Mouse (Mus musculus) C2C12 (cell line): ENCODE measurements around the gene Gm813. TPM values are rescaled to one million over a fixed set of nuclear protein-coding genes. Genes with fewer than 3 reads are reported as not detected.

ENCODE experiments used
- H3K27me3 ChIP-seq: one replicate; pipeline ENCODE4 v1.6.1; 2011; ENCODE audit not compliant: control insufficient read depth, insufficient read depth, insufficient read length
- H3K36me3 ChIP-seq: one replicate; pipeline ENCODE4 v1.6.1; 2011; ENCODE audit not compliant: control insufficient read depth, insufficient read depth
- H3K4me3 ChIP-seq: one replicate; pipeline ENCODE4 v1.5.1; 2011; ENCODE audit warnings: mild to moderate bottlenecking, control low read depth; ENCODE audit not compliant: poor library complexity, insufficient read depth, severe bottlenecking
- H3K79me2 ChIP-seq: one replicate; pipeline ENCODE4 v1.6.1; 2011; ENCODE audit not compliant: control insufficient read depth, insufficient read depth
- H3K79me3 ChIP-seq: one replicate; pipeline ENCODE4 v1.6.1; 2011; ENCODE audit warnings: low read depth, control low read depth
- H3ac ChIP-seq: one replicate; pipeline ENCODE3; 2011; ENCODE audit warnings: low read depth; ENCODE audit not compliant: control insufficient read depth, insufficient read length
- CEBPB ChIP-seq: IDR thresholded peaks from one replicate; pipeline ENCODE4 v1.6.1; 2011; ENCODE audit warnings: low read depth, mild to moderate bottlenecking, control low read depth, moderate library complexity
- CTCF ChIP-seq: IDR thresholded peaks from one replicate; pipeline ENCODE4 v1.5.1; 2011; ENCODE audit not compliant: control insufficient read depth, insufficient read depth, insufficient read length
- FOSL1 ChIP-seq: IDR thresholded peaks from one replicate; pipeline ENCODE4 v1.8.0; 2011; ENCODE audit warnings: mild to moderate bottlenecking, low read length; ENCODE audit not compliant: poor library complexity, insufficient read depth, severe bottlenecking
- MAX ChIP-seq: IDR thresholded peaks from one replicate; pipeline ENCODE4 v1.6.1; 2011; ENCODE audit warnings: mild to moderate bottlenecking, control low read depth
- MYOD1 ChIP-seq: IDR thresholded peaks from one replicate; pipeline ENCODE4 v1.6.1; 2011; ENCODE audit warnings: low read depth; ENCODE audit not compliant: control insufficient read depth, insufficient read length
- MYOG ChIP-seq: IDR thresholded peaks from one replicate; pipeline ENCODE4 v1.6.1; 2011; ENCODE audit not compliant: control insufficient read depth, insufficient read length; ENCODE audit errors: extremely low read depth
- USF1 ChIP-seq: IDR thresholded peaks from one replicate; pipeline ENCODE4 v1.6.1; 2011; ENCODE audit warnings: low read depth, mild to moderate bottlenecking, control low read depth, moderate library complexity
- polyA plus RNA-seq: library from polyadenylated mRNA; unstranded; fragments of >200 nt; fragmentation: generic; extraction: Trizol; gene quantifications from one replicate; pipeline ENCODE4 v1.2.1, GENCODE M21; 2012; ENCODE audit warnings: missing spikeins

Gm813 gene
- polyA plus RNA-seq, 1 experiment = not detected

DNA sequence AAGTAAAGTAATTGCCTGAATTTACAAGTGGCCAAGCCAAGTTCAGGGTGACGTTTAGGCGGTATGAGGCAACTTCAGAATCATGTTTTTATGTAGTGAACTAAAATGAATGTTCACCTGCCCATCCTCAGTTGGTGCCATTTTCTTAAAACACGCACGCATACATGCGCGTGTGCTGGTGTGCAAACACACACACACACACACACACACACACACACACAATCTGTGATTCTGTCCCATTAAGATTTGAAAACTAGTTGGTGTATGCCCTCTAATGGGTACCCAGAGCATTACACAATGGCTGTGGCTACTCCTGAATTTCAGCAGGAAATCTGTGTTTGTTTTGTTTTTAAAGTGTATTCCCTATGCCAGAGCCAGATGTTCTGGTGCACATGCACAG lies 7.2 kb upstream of the Gm813 start:
- Histone ChIP-seq H3K79me2 (no peaks in the 10 kb centered on the region), H3K36me3 (no peaks in the 10 kb centered on the region), H3K4me3 (no peak overlapping the region), H3ac (no peak overlapping the region), H3K27me3 (no peaks in the 10 kb centered on the region), H3K79me3 (no peaks in the 10 kb centered on the region)
- TF ChIP-seq MYOG = no peak
- no peak for TF ChIP-seq FOSL1

DNA sequence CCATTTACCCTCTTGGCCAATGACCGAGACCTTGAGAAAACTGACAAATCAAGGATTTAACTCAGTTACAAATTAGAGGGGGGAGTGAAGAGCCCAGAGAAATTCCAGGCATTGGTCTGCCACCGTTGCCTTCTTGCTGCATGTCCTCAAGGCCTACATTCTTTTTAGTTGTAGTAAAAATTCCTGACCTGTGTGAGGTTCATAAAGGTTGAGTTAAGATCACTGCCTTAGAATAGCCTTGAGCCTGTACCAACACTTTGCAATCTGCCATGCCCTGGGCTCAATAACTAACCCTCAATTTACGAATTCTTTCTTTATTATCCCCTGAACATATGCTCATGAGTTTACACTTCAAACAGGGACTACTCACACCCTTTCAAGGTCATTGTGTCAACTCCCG lies 6.3 kb upstream of the Gm813 start:
- Histone ChIP-seq H3K79me2 (no peaks in the 10 kb centered on the region), H3K4me3 (no peak overlapping the region), H3K79me3 (no peaks in the 10 kb centered on the region), H3K27me3 (no peaks in the 10 kb centered on the region), H3ac (no peak overlapping the region), H3K36me3 (no peaks in the 10 kb centered on the region)
- TF ChIP-seq MYOG = no peak

DNA sequence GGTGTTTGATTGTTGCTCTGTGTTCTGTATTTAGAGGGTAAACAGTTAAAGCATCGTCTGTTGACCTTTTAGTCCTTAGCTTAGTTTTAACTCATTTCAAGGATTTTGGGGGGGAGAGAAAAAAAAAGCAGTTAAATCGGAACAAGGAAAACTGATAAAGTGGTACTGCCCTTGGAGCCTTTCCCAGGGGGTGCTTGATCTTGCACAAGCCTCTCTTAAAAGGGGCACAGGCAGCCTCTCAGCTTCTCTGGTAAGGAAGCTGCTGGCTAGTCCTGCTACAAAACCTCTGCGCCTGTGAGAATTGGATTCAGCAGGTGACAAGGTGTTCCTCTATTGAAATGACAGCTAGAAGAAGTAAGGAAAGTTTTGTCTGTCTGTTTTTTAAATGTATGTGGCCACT lies 5.6 kb upstream of the Gm813 start:
- Histone ChIP-seq H3K4me3 (no peak overlapping the region), H3K27me3 (no peaks in the 10 kb centered on the region), H3ac (no peak overlapping the region), H3K36me3 (no peaks in the 10 kb centered on the region), H3K79me3 (no peaks in the 10 kb centered on the region), H3K79me2 (no peaks in the 10 kb centered on the region)
- no peak for TF ChIP-seq MYOG
- no peak for TF ChIP-seq CEBPB
- TF ChIP-seq MAX = no peak
- no peak for TF ChIP-seq MYOD1
- TF ChIP-seq CTCF = no peak
- TF ChIP-seq FOSL1 = no peak

DNA sequence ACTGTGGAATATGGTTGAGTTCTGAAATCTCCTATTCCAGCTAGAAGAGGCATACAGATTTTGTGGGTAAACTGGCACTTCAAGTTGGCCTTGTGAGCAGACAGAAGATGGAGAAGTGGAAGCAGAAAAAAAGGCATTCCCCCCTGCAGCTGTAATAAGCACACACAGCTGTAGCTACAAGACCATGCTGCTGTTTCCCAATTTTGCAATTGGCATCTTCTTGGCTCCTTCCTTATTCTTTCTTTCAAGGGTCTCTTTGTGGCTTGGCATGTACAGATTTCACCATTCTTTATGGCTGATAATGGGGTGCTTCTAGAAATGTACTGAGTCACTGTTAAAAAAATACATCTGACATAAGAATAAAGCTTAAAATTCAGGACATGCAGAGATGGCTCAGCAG lies 568 bp upstream of the Gm813 start:
- H3K79me3 ChIP-seq = no peaks in the 10 kb centered on the region
- no peak overlapping the region for H3ac ChIP-seq
- no peaks in the 10 kb centered on the region for H3K27me3 ChIP-seq
- no peaks in the 10 kb centered on the region for H3K36me3 ChIP-seq
- TF ChIP-seq CEBPB = no peak
- no peak for TF ChIP-seq MYOG
- TF ChIP-seq CTCF = no peak
- no peaks in the 10 kb centered on the region for H3K79me2 ChIP-seq
- no peak overlapping the region for H3K4me3 ChIP-seq

DNA sequence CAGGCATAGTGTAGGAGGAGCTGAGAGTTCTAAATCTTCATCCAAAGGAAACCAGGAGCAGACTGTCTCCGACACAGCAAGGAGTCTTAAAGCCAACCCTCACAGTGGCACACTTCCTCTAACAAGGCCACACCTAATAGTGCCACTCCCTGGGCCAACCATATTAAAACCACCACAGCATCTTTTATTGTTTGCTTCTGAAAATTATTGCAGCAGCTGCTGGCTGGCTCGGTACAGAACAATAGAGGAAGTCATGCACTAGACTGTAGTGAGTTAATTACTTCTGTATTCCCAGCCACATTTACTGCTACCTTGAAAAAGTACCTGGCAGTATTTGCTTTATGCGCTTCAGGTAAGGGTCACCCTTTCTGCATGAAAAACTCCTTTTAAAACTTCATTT lies 3.8 kb downstream of the Gm813 start:
- Histone ChIP-seq H3K27me3 (no peaks in the 10 kb centered on the region), H3K36me3 (no peaks in the 10 kb centered on the region), H3ac (no peak overlapping the region), H3K79me3 (no peaks in the 10 kb centered on the region), H3K4me3 (no peak overlapping the region), H3K79me2 (no peaks in the 10 kb centered on the region)
- no peak for TF ChIP-seq USF1
- no peak for TF ChIP-seq CEBPB
- no peak for TF ChIP-seq MAX
- TF ChIP-seq MYOD1 = no peak
- no peak for TF ChIP-seq CTCF
- no peak for TF ChIP-seq MYOG

DNA sequence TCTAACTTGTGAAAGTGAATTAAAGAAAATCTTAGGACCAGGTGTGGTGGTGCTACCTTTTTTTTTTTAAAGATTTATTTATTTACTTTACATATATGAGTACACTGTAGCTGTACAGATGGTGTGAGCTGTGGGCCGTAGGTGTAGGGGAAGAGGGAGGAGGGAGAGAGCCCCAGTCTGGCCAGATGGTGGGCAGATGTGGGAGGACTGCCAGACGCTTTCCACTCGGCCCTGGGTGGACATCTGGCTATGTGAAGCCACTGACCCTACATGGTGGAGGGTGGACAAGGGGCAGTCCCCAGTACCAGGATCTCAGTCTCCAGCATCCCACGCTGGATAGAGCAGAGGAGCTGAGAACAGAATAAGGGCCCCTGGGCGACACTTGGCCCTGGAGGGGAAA lies 9.7 kb downstream of the Gm813 start:
- H3K79me2 ChIP-seq = no peaks in the 10 kb centered on the region
- no peaks in the 10 kb centered on the region for H3K79me3 ChIP-seq
- no peaks in the 10 kb centered on the region for H3K36me3 ChIP-seq
- TF ChIP-seq CEBPB = no peak
- no peak for TF ChIP-seq CTCF
- TF ChIP-seq MAX = no peak
- no peak for TF ChIP-seq MYOD1
- TF ChIP-seq USF1 = no peak
- no peak for TF ChIP-seq FOSL1
- TF ChIP-seq MYOG = no peak
- no peaks in the 10 kb centered on the region for H3K27me3 ChIP-seq
- no peak overlapping the region for H3K4me3 ChIP-seq
- no peak overlapping the region for H3ac ChIP-seq

DNA sequence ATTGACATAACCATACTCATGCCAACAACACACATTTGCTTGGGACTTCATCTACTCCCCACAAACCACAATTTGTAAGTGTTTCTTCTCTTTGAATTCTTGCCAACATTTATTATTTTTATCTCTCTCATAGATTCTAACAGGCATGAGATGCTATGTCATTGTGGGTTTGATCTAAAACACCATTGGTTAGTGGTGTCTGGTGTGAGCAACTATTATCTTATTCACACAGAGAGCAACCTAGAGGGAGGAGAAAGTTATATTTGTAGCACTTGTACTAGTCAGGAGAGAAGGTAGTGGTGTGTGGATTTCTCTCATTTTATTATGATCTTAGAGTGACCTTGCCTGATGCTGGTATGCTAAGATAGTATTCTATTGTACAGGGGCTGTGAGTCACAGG lies 12.1 kb downstream of the Gm813 start:
- H3K4me3 ChIP-seq = no peak overlapping the region

More for the DNA sequence above, 12.1 kb downstream of the Gm813 start:
- Histone ChIP-seq H3ac (no peak overlapping the region), H3K36me3 (no peaks in the 10 kb centered on the region), H3K27me3 (no peaks in the 10 kb centered on the region), H3K79me3 (no peaks in the 10 kb centered on the region), H3K79me2 (no peaks in the 10 kb centered on the region)
- no peak for TF ChIP-seq FOSL1
- no peak for TF ChIP-seq CEBPB
- TF ChIP-seq MAX = no peak
- no peak for TF ChIP-seq MYOD1
- TF ChIP-seq CTCF = no peak
- no peak for TF ChIP-seq USF1
- no peak for TF ChIP-seq MYOG
